Mouse (Mus musculus) CH12.LX (cell line): Measurements from ENCODE around the gene Ccnd3.
A peak's percentile ranks its signal among the peaks of the same experiment; 100 is the strongest.

Experiments used
- CHD2 ChIP-seq: IDR thresholded peaks from 2 replicates; pipeline ENCODE4 v1.6.1; 2011; ENCODE audit warnings: low read length, improper control_type of control experiment
- CTCF ChIP-seq, 2 experiments: IDR thresholded peaks in 1 of 2; conservative IDR thresholded peaks in 1 of 2; 2 replicates each; pipeline ENCODE4 v1.5.1; 2011 to 2012; ENCODE audit warnings: low read depth in 2 of 2, low read length in 2 of 2, improper control_type of control experiment in 1 of 2, inconsistent platforms in 1 of 2, mild to moderate bottlenecking in 1 of 2, moderate library complexity in 1 of 2
- ELF1 ChIP-seq: IDR thresholded peaks from 2 replicates; pipeline ENCODE4 v1.6.1; 2014; ENCODE audit warnings: low read depth, mild to moderate bottlenecking, inconsistent platforms, low read length, improper control_type of control experiment
- MXI1 ChIP-seq: IDR thresholded peaks from 2 replicates; pipeline ENCODE4 v1.6.1; 2011; ENCODE audit warnings: mild to moderate bottlenecking, low read depth, low read length, improper control_type of control experiment
- POLR2A ChIP-seq: IDR thresholded peaks from 2 replicates; pipeline ENCODE4 v1.6.1; 2011; ENCODE audit warnings: low read depth, mild to moderate bottlenecking, improper control_type of control experiment, low read length
- RCOR1 ChIP-seq: conservative IDR thresholded peaks from 2 replicates; pipeline ENCODE4 v1.6.1; 2012; ENCODE audit warnings: low read depth, mild to moderate bottlenecking, inconsistent platforms, low read length, improper control_type of control experiment
- ZC3H11A ChIP-seq: IDR thresholded peaks from 2 replicates; pipeline ENCODE4 v1.6.1; 2012; ENCODE audit warnings: low read depth, mild to moderate bottlenecking, inconsistent platforms, low read length, improper control_type of control experiment
- ZNF384 ChIP-seq: IDR thresholded peaks from 2 replicates; pipeline ENCODE4 v1.6.1; 2012; ENCODE audit warnings: low read depth, low read length, improper control_type of control experiment, inconsistent platforms

GRCm38 (mm10) chr17:47516232-47516631 lies 11.4 kb downstream of the Ccnd3 start:
- TF ChIP-seq ELF1 (no peak), CTCF (conservative IDR thresholded peaks at IDR 0.05 in 1 of 2, IDR thresholded peaks at IDR 0.05 in 1 of 2; ENCODE audit: low read depth in 2 of 2, low read length in 2 of 2) (peak; percentile 24 to 25; a peak in 1 of 4 replicates), ZNF384 (no peak), ZC3H11A (no peak), RCOR1 (no peak), POLR2A (no peak), MXI1 (no peak), CHD2 (no peak)
